Mouse (Mus musculus): ENCODE results near the gene Actn4.

The Actn4 gene

DNA sequence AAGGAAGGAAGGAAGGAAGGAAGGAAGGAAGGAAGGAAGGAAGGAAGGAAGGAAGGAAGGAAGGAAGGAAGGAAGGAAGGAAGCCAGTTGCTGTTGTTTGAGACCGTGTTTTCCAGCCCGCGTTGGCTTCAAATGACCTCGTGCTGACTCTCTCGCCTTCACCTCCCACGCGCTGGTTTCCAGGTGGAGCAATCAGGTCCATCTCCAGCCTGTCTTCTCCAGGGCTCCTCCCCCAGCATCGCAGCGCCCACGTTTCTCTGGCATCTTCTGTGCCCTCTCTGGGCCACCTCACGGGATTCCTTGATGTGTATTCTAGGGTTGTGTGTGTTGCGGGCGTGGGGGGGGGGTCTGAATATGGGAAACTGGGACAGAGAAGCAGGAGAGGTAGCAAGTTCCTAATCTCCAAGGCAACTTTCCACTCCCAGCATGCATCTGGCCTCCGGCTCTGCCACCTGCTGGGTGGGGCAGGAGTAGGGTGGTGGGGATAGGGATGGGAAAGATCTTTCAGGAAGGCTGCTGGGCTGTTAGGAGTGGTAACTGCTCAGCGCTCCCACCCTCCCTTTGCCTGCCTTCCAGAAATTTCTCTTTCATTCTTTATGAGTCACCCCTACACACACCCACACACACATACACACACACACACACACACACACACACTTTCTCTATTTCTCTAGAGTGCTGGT, 99.2 kb downstream of the Actn4 start:
- DNase-seq (ENCODE audit: inconsistent age in 2 of 2, low spot score in 1 of 2) = no peak

DNA sequence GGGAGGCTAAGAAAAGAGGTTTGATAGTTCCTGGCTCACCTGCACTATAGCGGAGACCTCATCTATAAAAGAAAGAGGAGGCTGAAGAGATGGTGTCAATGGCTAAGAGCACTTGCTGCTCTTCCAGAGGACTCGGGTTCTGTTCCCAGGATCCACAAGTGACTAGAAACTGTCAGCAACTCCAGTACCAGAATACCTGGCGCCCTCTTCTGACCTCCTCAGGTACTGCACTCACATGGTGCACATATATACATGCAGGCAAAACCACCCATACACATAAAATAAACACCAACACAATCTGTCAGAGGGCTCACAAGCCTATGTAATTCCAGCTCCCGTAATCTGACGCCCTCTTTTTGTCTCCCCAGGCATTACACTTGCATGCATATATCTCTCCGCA, 101.2 kb downstream of the Actn4 start:
- DNase-seq (ENCODE audit: inconsistent age in 2 of 2, low spot score in 1 of 2) = no peak

DNA sequence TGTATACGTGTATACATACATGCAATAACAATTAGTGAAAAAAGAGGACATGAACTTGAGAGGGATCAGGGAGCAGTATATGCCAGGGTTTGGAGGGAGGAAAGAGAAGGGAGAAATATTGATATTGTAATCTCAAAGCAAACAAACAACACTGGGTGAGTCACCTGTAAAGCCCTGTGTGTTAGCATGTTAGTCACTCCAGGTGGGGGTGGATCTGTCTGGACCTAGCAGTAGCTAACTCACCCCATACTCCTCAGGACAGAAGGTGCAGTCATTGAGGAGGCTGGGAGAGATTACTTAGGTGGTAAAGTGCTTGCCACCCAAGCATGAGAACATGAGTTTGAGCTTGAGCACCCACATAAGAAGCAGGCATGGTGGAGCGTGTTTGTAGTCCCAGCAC, 102.2 kb downstream of the Actn4 start:
- DNase-seq (ENCODE audit: inconsistent age in 2 of 2, low spot score in 1 of 2) = no peak

DNA sequence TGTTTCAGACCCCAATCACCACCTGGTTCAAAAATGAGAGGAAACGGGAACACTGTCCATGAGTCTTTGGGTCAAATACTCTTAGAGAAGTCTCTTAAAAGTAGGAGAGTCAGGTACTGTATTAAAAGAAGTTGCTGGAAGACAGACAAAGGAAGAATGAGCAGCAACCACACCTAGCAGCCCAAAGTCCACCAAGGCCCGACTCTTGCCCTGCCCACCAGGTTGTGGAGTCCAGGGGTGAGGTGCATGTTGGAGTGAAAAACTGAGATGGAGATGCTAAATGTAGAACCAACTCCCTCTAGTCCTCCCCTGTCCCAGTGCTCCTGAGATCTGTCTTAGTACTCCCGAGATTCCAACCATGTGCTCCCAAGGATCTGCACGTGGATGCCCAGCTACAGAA, 111.5 kb downstream of the Actn4 start:
- no peak for DNase-seq (ENCODE audit: inconsistent age in 2 of 2, low spot score in 1 of 2)

DNA sequence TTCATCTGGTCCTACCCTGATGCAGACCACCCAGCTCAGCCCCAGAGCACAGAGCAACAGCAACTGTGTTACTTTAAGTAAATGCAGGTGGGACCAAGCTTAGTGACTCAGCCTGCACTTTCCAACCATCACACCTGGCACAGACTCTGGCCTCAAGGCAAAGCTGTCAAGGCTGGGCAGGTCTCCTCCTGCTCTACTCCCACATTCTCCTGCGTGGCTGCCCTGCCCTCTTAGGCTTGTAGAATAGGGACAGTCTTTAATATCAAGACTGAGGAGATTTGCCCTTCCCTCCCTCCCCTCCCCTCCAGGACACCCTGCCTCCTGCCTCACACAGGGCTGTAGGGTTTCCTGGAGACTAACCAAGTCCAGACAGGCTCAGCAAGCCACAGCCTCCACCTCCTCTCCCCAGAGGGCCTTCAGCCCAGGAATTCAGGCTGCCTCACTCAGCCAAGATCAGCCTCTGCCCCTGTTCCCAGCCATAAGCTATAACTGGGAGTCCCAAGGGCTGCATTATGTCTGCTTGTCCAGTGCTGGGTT, 112.4 kb downstream of the Actn4 start:
- DNase-seq (ENCODE audit: inconsistent age in 2 of 2, low spot score in 1 of 2) = no peak

DNA sequence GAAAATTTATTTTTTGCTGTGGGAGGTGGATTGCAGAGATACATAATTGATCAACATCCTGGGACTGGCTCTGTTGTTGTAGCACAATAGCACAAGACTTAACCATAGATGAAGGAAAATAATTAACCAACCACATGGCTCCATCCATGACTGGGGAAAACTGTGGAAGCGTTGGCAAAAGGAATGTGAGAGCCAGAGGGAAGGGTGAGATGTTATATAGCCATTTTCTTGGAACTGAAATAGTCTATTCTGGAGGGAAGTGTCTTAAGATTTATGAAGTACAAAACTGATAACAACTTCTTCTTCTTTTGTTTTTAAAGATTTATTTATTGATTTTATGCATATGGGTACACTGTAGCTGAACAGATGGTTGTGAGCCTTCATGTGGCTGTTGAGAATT, 114.9 kb downstream of the Actn4 start:
- DNase-seq (ENCODE audit: inconsistent age in 2 of 2, low spot score in 1 of 2) = no peak
